Mouse (Mus musculus) kidney, embryonic 14.5 days (tissue): Measurements from ENCODE around the gene Rps27l. TPM values are rescaled to one million over a fixed set of nuclear protein-coding genes. Genes with fewer than 3 reads are reported as not detected.

Source experiments
- ATAC-seq: fragments of 200-750 bp; cut with Nextera tagmentation; 2 replicates; pipeline ENCODE4 v1.8.0; 2017; ENCODE audit warnings: moderate number of reproducible peaks, mild to moderate bottlenecking, moderate TSS enrichment, moderate library complexity; ENCODE audit not compliant: low FRiP score, low TSS enrichment
- H3K27ac ChIP-seq: fragments of 300-500 bp; sonication (generic); 2 replicates; pipeline ENCODE4 v1.5.1; 2014; ENCODE audit warnings: low read depth, mild to moderate bottlenecking, low read length, moderate library complexity, mixed read lengths
- H3K27me3 ChIP-seq: fragments of 300-500 bp; sonication (generic); 2 replicates; pipeline ENCODE4 v1.6.1; 2014; ENCODE audit warnings: mild to moderate bottlenecking, low read length; ENCODE audit not compliant: control insufficient read depth, insufficient read depth
- H3K36me3 ChIP-seq: fragments of 300-500 bp; sonication (generic); 2 replicates; pipeline ENCODE4 v1.6.1; 2014; ENCODE audit warnings: low read length, mixed read lengths; ENCODE audit not compliant: control insufficient read depth, insufficient read depth
- H3K4me1 ChIP-seq: fragments of 300-500 bp; sonication (generic); 2 replicates; pipeline ENCODE4 v1.6.1; 2014; ENCODE audit warnings: low read length, mixed read lengths; ENCODE audit not compliant: control insufficient read depth, insufficient read depth
- H3K4me2 ChIP-seq: fragments of 300-500 bp; sonication (generic); replicated peaks from 2 replicates; pipeline ENCODE4 v1.6.1; 2014; ENCODE audit warnings: low read depth, mild to moderate bottlenecking, low read length
- H3K4me3 ChIP-seq: fragments of 300-500 bp; sonication (generic); 2 replicates; pipeline ENCODE4 v1.5.1; 2014; ENCODE audit warnings: mild to moderate bottlenecking, low read length
- H3K9ac ChIP-seq: fragments of 300-500 bp; sonication (generic); 2 replicates; pipeline ENCODE4 v1.6.1; 2014; ENCODE audit warnings: low read depth, mild to moderate bottlenecking, low read length, moderate library complexity
- H3K9me3 ChIP-seq: fragments of 300-500 bp; sonication (generic); 2 replicates; pipeline ENCODE4 v1.6.1; 2016; ENCODE audit warnings: low read length; ENCODE audit not compliant: control insufficient read depth
- WGBS: fragments of 180-500 bp; shearing (Covaris S2); extraction: QIAGEN DNeasy Blood & Tissue Kit; methylation state at CpG from one replicate; pipeline ENCODE4 v1.1.7; 2014; 5-methylcytosine and 5-hydroxymethylcytosine counted together
- polyA plus RNA-seq: library from polyadenylated mRNA; unstranded; fragments of >200 nt; fragmentation: Nextera tagmentation; extraction: Ambion mirVana; gene quantifications from 2 replicates; pipeline ENCODE4 v1.2.1, GENCODE M21; 2014

The Rps27l gene
- polyA plus RNA-seq, 1 experiment from 2014 or later = 724 TPM

- Histone ChIP-seq H3K9me3 (no peaks in the 10 kb centered on the region), H3K36me3 (peaks cover 19% of the 10 kb centered on the region), H3K9ac (no peak overlapping the region), H3K27me3 (no peaks in the 10 kb centered on the region), H3K4me1 (no peaks in the 10 kb centered on the region), H3K27ac (no peak overlapping the region), H3K4me2 (no peak overlapping the region), H3K4me3 (no peak overlapping the region)
- ATAC-seq = no peak
- 79% methylated on average over 8 of the region's 8 CpGs for WGBS
Observed at GRCm38 (mm10) chr9:66967492-66967891, 21.6 kb downstream of the Rps27l start.

DNA sequence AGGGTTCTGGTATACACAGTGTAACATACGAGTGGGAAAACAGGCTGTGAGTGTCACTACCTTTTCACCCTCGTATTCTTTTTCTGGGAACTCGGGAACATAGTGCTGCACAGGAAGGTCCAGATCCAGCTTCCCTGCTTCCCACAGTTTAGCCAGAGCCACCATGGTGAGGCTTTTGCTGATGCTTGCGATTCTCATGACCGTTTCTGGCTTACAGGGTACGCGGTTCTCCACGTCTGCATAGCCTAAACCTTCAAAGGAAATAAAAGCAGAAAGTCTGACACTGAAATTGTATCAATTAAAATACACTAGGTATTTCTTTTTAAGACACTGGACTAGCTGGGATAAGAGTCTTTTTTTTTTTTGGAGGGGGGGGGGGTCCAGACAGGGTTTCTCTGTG is 25.2 kb downstream of the Rps27l start:
- Histone ChIP-seq H3K4me2 (no peak overlapping the region), H3K9ac (no peak overlapping the region), H3K36me3 (peaks cover 19% of the 10 kb centered on the region), H3K27ac (no peak overlapping the region), H3K4me1 (no peaks in the 10 kb centered on the region), H3K9me3 (no peaks in the 10 kb centered on the region), H3K27me3 (no peaks in the 10 kb centered on the region), H3K4me3 (no peak overlapping the region)
- ATAC-seq = no peak
- WGBS = 87% methylated on average over 8 of the region's 8 CpGs

DNA sequence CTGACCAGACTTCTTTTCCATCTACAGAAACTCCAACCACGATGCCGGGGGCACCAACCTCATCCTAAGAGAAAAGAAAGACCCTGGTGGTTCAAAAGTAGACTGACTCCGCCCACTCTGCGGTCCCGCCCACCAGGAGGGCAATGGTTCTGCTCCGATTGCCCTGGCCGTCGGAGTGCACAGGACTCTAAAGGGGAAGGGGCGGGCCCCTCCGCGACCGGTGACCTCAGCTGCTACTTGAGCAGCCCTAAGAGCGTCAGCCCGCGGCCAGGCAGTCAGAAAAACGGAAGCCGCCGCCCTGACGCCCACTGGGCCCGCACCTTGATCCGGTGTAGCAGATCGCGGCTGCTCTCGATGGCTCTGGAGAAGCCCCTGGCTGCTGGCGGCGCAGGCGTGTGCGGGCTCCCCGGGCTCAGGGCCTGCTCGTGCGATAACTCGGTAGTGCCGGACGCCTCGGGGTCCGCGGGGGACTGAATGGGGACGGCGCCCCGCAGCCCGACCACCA is 28.9 kb downstream of the Rps27l start:
- H3K36me3 ChIP-seq = peaks cover 13% of the 10 kb centered on the region
- under 1% methylated on average over 41 of the region's 41 CpGs for WGBS
- no peaks in the 10 kb centered on the region for H3K27me3 ChIP-seq

DNA sequence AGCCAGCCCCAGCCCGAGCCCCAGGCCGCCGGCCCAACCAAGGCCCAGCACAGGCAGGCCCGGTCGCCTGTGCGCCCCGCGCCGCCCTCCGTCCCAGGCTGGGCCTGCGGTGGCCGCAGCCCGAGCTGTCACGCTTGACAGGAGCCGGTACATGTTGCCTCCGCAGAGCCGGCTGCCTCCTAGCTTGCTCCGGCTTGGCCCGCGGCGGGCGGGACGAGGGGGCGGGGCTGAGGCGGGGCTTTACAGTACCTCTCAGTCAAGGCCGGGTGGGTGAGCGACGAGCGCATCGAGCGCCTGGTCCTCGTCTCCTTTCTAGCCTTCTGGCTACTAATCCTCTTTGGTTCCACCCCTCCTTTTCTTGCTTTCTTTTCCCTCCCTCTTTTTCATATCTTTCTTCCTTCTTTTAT is 29.4 kb downstream of the Rps27l start, which contains the start of gene Lactb:
Gene Lactb, minus strand, starts transcription at position 246 of the 407 bp plus-strand sequence.
- Histone ChIP-seq H3K4me3 (peak within 1 kb of the TSS; percentile 78), H3K27me3 (no peaks in the 10 kb centered on the region), H3K9ac (peak within 1 kb of the TSS; percentile 82), H3K36me3 (peaks cover 9% of the 10 kb centered on the region), H3K4me1 (no peaks in the 10 kb centered on the region), H3K4me2 (peak within 1 kb of the TSS; percentile 58), H3K27ac (peak within 1 kb of the TSS; percentile 91), H3K9me3 (no peaks in the 10 kb centered on the region)
- 1% methylated on average over 30 of the region's 32 CpGs for WGBS
- peak; percentile 95 for ATAC-seq

More for the DNA sequence above, 28.9 kb downstream of the Rps27l start:
- Histone ChIP-seq H3K4me3 (peak overlapping the region; percentile 78), H3K27ac (peak overlapping the region; percentile 91), H3K4me2 (peak overlapping the region; percentile 58), H3K9ac (peak overlapping the region; percentile 82), H3K9me3 (no peaks in the 10 kb centered on the region), H3K4me1 (no peaks in the 10 kb centered on the region)
- ATAC-seq = peak; percentile 94

DNA sequence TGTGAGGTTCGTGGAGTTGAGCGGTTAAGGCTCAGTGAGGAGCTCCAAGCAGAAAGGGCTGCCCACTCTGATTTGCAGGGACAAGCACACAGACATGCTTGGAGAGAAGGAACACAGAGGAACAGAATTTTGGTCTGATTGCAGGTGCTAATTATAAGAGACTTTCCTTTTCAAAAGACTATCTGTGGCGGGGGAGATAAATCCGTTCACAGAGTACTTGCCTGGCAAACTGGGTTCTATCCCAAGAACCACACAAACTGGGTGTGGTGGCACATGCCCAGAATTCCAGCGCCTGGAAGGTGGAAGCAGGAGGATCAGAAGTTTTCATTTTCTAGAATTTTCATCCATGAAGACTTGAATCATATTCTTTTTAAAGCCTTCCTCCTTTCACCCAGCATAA is 31.2 kb downstream of the Rps27l start:
- Histone ChIP-seq H3K9me3 (no peaks in the 10 kb centered on the region), H3K4me2 (no peak overlapping the region), H3K27me3 (no peaks in the 10 kb centered on the region), H3K9ac (no peak overlapping the region), H3K27ac (no peak overlapping the region), H3K36me3 (no peaks in the 10 kb centered on the region), H3K4me1 (no peaks in the 10 kb centered on the region), H3K4me3 (no peak overlapping the region)
- ATAC-seq = no peak
- 75% methylated on average over 5 of the region's 5 CpGs for WGBS

- ATAC-seq = no peak
- 96% methylated on average over 1 of the region's 1 CpGs for WGBS
- Histone ChIP-seq H3K27ac (no peak overlapping the region), H3K9ac (no peak overlapping the region), H3K4me2 (no peak overlapping the region), H3K4me3 (no peak overlapping the region), H3K36me3 (no peaks in the 10 kb centered on the region), H3K27me3 (no peaks in the 10 kb centered on the region), H3K9me3 (no peaks in the 10 kb centered on the region), H3K4me1 (no peaks in the 10 kb centered on the region)
Observed at GRCm38 (mm10) chr9:66977982-66978381, 32.1 kb downstream of the Rps27l start.

DNA sequence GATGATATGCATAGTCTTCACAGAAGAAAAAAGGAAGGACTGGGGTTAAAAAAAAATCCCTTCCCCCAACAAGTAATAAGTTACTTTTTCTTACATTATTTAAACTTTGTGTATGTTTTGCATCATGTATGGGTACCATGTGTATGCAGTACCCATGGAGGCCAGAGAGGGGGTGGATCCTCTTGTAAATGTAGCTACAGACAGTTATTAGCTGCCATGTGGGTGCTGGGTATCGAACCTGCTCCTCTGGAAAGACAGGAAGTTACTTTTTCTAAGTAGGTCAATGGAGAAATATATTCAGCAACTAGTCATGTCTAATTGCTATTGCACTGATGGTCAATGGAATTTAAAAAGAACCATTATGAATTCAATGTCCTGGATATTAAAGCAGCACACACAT is 32.6 kb downstream of the Rps27l start:
- H3K9me3 ChIP-seq = no peaks in the 10 kb centered on the region
- no peak overlapping the region for H3K27ac ChIP-seq
- H3K4me3 ChIP-seq = no peak overlapping the region
- WGBS = 78% methylated on average over 1 of the region's 1 CpGs
- H3K9ac ChIP-seq = no peak overlapping the region
- no peaks in the 10 kb centered on the region for H3K36me3 ChIP-seq
- H3K4me1 ChIP-seq = no peaks in the 10 kb centered on the region
- H3K27me3 ChIP-seq = no peaks in the 10 kb centered on the region
- ATAC-seq = no peak
- H3K4me2 ChIP-seq = no peak overlapping the region

DNA sequence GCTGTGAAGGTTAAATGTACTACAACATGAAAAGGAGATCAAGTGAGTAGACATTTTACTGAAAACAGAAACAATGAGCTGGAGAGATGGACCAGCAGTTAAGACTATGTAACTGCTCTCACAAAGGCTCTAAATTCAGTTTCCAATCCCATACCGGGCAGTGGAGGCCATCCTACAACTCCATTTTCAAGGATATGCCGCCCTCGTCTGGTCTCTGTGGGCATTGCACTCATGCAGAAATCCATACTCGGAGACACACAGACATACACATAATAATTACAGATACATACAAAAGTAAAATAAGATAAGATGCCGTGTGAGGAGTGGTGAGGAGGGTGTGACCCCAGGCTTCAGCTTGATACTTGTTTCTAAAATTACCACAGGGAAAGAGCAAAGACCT is 34.6 kb downstream of the Rps27l start:
- WGBS = 10% methylated on average over 5 of the region's 5 CpGs
- ATAC-seq = no peak
- no peak overlapping the region for H3K4me2 ChIP-seq
- no peak overlapping the region for H3K4me3 ChIP-seq
- H3K27ac ChIP-seq = no peak overlapping the region
- no peaks in the 10 kb centered on the region for H3K9me3 ChIP-seq
- H3K4me1 ChIP-seq = no peaks in the 10 kb centered on the region
- no peaks in the 10 kb centered on the region for H3K36me3 ChIP-seq
- H3K9ac ChIP-seq = no peak overlapping the region
- no peaks in the 10 kb centered on the region for H3K27me3 ChIP-seq

DNA sequence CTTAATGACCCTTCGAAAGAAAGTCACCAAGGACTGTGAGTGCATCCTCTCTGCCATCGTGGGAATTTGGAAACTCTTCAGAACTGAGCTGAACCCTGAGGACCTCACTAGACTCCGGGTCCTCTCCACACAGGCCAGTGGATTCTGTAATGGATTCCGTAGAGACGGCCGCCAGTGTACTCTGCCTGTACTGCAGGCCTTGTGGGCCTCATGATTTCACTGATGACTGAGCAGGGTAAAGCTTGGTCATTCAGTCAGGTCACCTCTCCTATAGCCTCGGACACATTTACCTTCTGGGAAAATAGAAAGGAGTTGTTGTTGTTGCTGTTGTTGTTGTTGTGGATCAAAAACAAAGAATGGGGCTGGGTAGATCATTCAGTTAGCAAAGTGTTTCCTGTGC is 36.2 kb downstream of the Rps27l start:
- Histone ChIP-seq H3K4me3 (no peak overlapping the region), H3K27ac (no peak overlapping the region), H3K4me1 (no peaks in the 10 kb centered on the region; the same call in 1 of the 2 replicates), H3K27me3 (no peaks in the 10 kb centered on the region), H3K4me2 (no peak overlapping the region), H3K9ac (no peak overlapping the region), H3K36me3 (no peaks in the 10 kb centered on the region), H3K9me3 (no peaks in the 10 kb centered on the region)
- ATAC-seq = no peak
- 67% methylated on average over 7 of the region's 7 CpGs for WGBS
